Mouse (Mus musculus): ENCODE measurements around the gene Pmepa1.

- no peak for TF ChIP-seq GATA1 (IDR thresholded peaks at IDR 0.05; ENCODE audit: low read length)
- TF ChIP-seq TAL1 (IDR thresholded peaks at IDR 0.05; ENCODE audit: low read length), result no peak
Measured at GRCm38 (mm10) chr2:173217246-173217645, 59.1 kb downstream of the Pmepa1 start.

Data from erythroblast, embryonic 14.5 days (primary cell).